Comparison of ENCODE assay signal across 8 mouse cellular contexts in genomic region chr14:24244330-24245176, GRCm38 (mm10). TPM values are rescaled to one million over a fixed set of nuclear protein-coding genes. Genes with fewer than 3 reads are reported as not detected.
A peak's percentile ranks its signal among the peaks of the same experiment; 100 is the strongest.
DNase-seq lines count a peak whose midpoint lies in the region; ATAC-seq and TF ChIP-seq lines count a peak whose summit lies in the region.

No protein-coding gene starts in this region.

- H3K4me1 ChIP-seq in liver, postnatal 0 days (ENCODE audit: insufficient read depth) = no peaks in the 10 kb centered on the region

- H3K27ac ChIP-seq in liver, postnatal 0 days (ENCODE audit: low read depth) = peak overlapping the region; percentile 69

- peak overlapping the region; percentile 67 for H3K9ac ChIP-seq in liver, postnatal 0 days (replicated peaks)

- H3K27me3 ChIP-seq in liver, postnatal 0 days (ENCODE audit: insufficient read depth, low read length) = peaks cover 29% of the 10 kb centered on the region; the same call in 1 of the 2 replicates

- H3K4me2 ChIP-seq in liver, postnatal 0 days (ENCODE audit: low read depth, low read length) = peak overlapping the region; percentile 83

- ATAC-seq in liver, postnatal 0 days = peak; percentile 43
- ATAC-seq in activated CD4-positive, CD25-positive, alpha-beta regulatory T cell, adult 4 months = no peak

- peak overlapping the region; percentile 60 for H3K4me3 ChIP-seq in liver, postnatal 0 days (ENCODE audit: low read depth, low read length)

- TF ChIP-seq CTCF in liver, postnatal 0 days (IDR thresholded peaks at IDR 0.05; ENCODE audit: low read depth) = no peak

- peak; percentile 37 to 44 for DNase-seq in right cerebral cortex, adult 2 months (ENCODE audit: low spot score in 2 of 2)
- no peak for DNase-seq in right cerebral cortex, postnatal 36 days (ENCODE audit: low spot score in 2 of 2)
- peak; percentile 26 for DNase-seq in cerebellum, adult 11-12 months
- DNase-seq in forelimb bud, embryonic 11.5 days (ENCODE audit: low read depth, low spot score) = peak; percentile 36
- DNase-seq in kidney, adult 11 months = peak; percentile 86
- DNase-seq in liver, postnatal 0 days = no peak
- DNase-seq in retina, embryonic 14.5 days (ENCODE audit: low spot score) = peak; percentile 53

- no peaks in the 10 kb centered on the region for H3K9me3 ChIP-seq in liver, postnatal 0 days (ENCODE audit: low read length)

- no peak for TF ChIP-seq EP300 in liver, postnatal 0 days (IDR thresholded peaks at IDR 0.05; ENCODE audit: low read depth)

- H3K36me3 ChIP-seq in liver, postnatal 0 days (replicated peaks; ENCODE audit: insufficient read depth, low read length) = no peaks in the 10 kb centered on the region

- 2% methylated on average over 39 of the region's 40 CpGs for WGBS in liver, postnatal 0 days (ENCODE audit: insufficient replicate concordance)

RNA-seq across cellular contexts. Expression of gene Dlg5, which starts 1.2 kb away (rescaled TPM):
- 0.47 and 0.88 TPM in 2 replicates for polyA plus RNA-seq in liver, postnatal 0 days (2015; fragmentation: Nextera tagmentation; extraction: Ambion mirVana)
- polyA plus RNA-seq in activated CD4-positive, CD25-positive, alpha-beta regulatory T cell, adult 4 months (2017; shearing (Covaris generic)) = under 1 TPM; 0.29 to 0.52 TPM

RNA-seq across cellular contexts. Expression of gene E330034G19Rik, which starts 48.5 kb away (rescaled TPM):
- polyA plus RNA-seq in liver, postnatal 0 days (2015; fragmentation: Nextera tagmentation; extraction: Ambion mirVana) = not detected in 2 replicates
- not detected for polyA plus RNA-seq in activated CD4-positive, CD25-positive, alpha-beta regulatory T cell, adult 4 months (2017; shearing (Covaris generic))

Comparison
In these comparisons a context has a peak if more than half of its experiments do, and no peak if none do; other contexts are left out.
1. DNase-seq: peak in right cerebral cortex, adult 2 months (2 of 2), cerebellum, adult 11-12 months (single experiment), forelimb bud, embryonic 11.5 days (single experiment), kidney, adult 11 months (single experiment) and retina, embryonic 14.5 days (single experiment); none in right cerebral cortex, postnatal 36 days (0 of 2) and liver, postnatal 0 days (single experiment).